Mouse (Mus musculus) embryonic facial prominence, embryonic 14.5 days (tissue): ENCODE measurements at regions not wholly inside any gene's neighbourhood (a gene's known extent, or its start where the extent isn't known, plus 50 kb on each side); places are given as distances from the start of the nearest gene placed in this dataset.

Experiments
- ATAC-seq: fragments of 200-750 bp; cut with Nextera tagmentation; 2 replicates; pipeline ENCODE4 v1.8.0; 2017; ENCODE audit warnings: low read depth, moderate number of reproducible peaks, moderate TSS enrichment
- DNase-seq: peaks from one replicate; pipeline ENCODE4 v3.0.0-alpha.2; 2015; ENCODE audit warnings: low spot score
- H3K27ac ChIP-seq: fragments of 300-500 bp; sonication (generic); replicated peaks from 2 replicates; pipeline ENCODE4 v1.5.1; 2014; ENCODE audit warnings: low read depth, mild to moderate bottlenecking, low read length, moderate library complexity
- H3K27me3 ChIP-seq: fragments of 300-500 bp; sonication (generic); replicated peaks from 2 replicates; pipeline ENCODE4 v1.6.1; 2014; ENCODE audit warnings: low read length; ENCODE audit not compliant: control insufficient read depth, insufficient read depth
- H3K36me3 ChIP-seq: fragments of 300-500 bp; sonication (generic); 2 replicates; pipeline ENCODE4 v1.6.1; 2014; ENCODE audit warnings: low read length, mixed read lengths; ENCODE audit not compliant: control insufficient read depth, insufficient read depth
- H3K4me1 ChIP-seq: fragments of 300-500 bp; sonication (generic); 2 replicates; pipeline ENCODE4 v1.6.1; 2014; ENCODE audit warnings: antibody characterized with exemption, low read length; ENCODE audit not compliant: control insufficient read depth, insufficient read depth
- H3K4me2 ChIP-seq: fragments of 300-500 bp; sonication (generic); 2 replicates; pipeline ENCODE4 v1.6.1; 2014; ENCODE audit warnings: low read depth, mild to moderate bottlenecking, low read length, moderate library complexity, mixed read lengths
- H3K4me3 ChIP-seq: fragments of 300-500 bp; sonication (generic); 2 replicates; pipeline ENCODE4 v1.5.1; 2014; ENCODE audit warnings: low read depth, mild to moderate bottlenecking, low read length
- H3K9ac ChIP-seq: fragments of 300-500 bp; sonication (generic); 2 replicates; pipeline ENCODE4 v1.6.1; 2014; ENCODE audit warnings: low read depth, mild to moderate bottlenecking, low read length, moderate library complexity, mixed read lengths
- H3K9me3 ChIP-seq: fragments of 300-500 bp; sonication (generic); 2 replicates; pipeline ENCODE4 v1.6.1; 2016; ENCODE audit warnings: low read length; ENCODE audit not compliant: control insufficient read depth
- WGBS: fragments of 180-500 bp; shearing (Covaris S2); extraction: QIAGEN DNeasy Blood & Tissue Kit; methylation state at CpG from one replicate; pipeline ENCODE4 v1.1.7; 2014; 5-methylcytosine and 5-hydroxymethylcytosine counted together

GRCm38 (mm10) chr3:159689743-159690142 is 90.8 kb downstream of the Rpe65 start:
- Histone ChIP-seq H3K27ac (no peak overlapping the region), H3K4me2 (no peak overlapping the region), H3K4me3 (no peak overlapping the region), H3K9me3 (no peaks in the 10 kb centered on the region), H3K4me1 (no peaks in the 10 kb centered on the region), H3K27me3 (no peaks in the 10 kb centered on the region), H3K9ac (no peak overlapping the region), H3K36me3 (no peaks in the 10 kb centered on the region)
- DNase-seq (no peak), ATAC-seq (no peak)

- Histone ChIP-seq H3K9ac (no peak overlapping the region), H3K27me3 (no peaks in the 10 kb centered on the region), H3K4me3 (no peak overlapping the region), H3K9me3 (no peaks in the 10 kb centered on the region), H3K27ac (no peak overlapping the region), H3K36me3 (no peaks in the 10 kb centered on the region), H3K4me1 (no peaks in the 10 kb centered on the region), H3K4me2 (no peak overlapping the region)
- WGBS = 39% methylated on average over 2 of the region's 2 CpGs
- ATAC-seq (peak; percentile 82), DNase-seq (peak; percentile 63)
Observed at GRCm38 (mm10) chr3:159724340-159725119, 114.9 kb upstream of the Wls start.

GRCm38 (mm10) chr3:159732201-159732600 is 107.3 kb upstream of the Wls start:
- 53% methylated on average over 1 of the region's 1 CpGs for WGBS
- Histone ChIP-seq H3K9ac (no peak overlapping the region), H3K9me3 (no peaks in the 10 kb centered on the region), H3K4me2 (no peak overlapping the region), H3K27me3 (no peaks in the 10 kb centered on the region), H3K27ac (no peak overlapping the region), H3K36me3 (no peaks in the 10 kb centered on the region), H3K4me3 (no peak overlapping the region), H3K4me1 (no peaks in the 10 kb centered on the region)
- DNase-seq (no peak), ATAC-seq (no peak)

GRCm38 (mm10) chr3:159733141-159733540 is 106.3 kb upstream of the Wls start:
- ATAC-seq (no peak), DNase-seq (no peak)
- Histone ChIP-seq H3K4me1 (no peaks in the 10 kb centered on the region), H3K27ac (no peak overlapping the region), H3K9me3 (no peaks in the 10 kb centered on the region), H3K36me3 (no peaks in the 10 kb centered on the region), H3K4me2 (no peak overlapping the region), H3K4me3 (no peak overlapping the region), H3K9ac (no peak overlapping the region), H3K27me3 (no peaks in the 10 kb centered on the region)

- Histone ChIP-seq H3K27ac (no peak overlapping the region), H3K27me3 (no peaks in the 10 kb centered on the region), H3K36me3 (no peaks in the 10 kb centered on the region), H3K9ac (no peak overlapping the region), H3K9me3 (no peaks in the 10 kb centered on the region), H3K4me3 (no peak overlapping the region), H3K4me2 (no peak overlapping the region), H3K4me1 (no peaks in the 10 kb centered on the region)
- DNase-seq (no peak), ATAC-seq (no peak)
- 92% methylated on average over 1 of the region's 1 CpGs for WGBS
Observed at GRCm38 (mm10) chr3:159734547-159734946, 104.9 kb upstream of the Wls start.

GRCm38 (mm10) chr3:159736070-159736469 is 103.4 kb upstream of the Wls start:
- Histone ChIP-seq H3K36me3 (no peaks in the 10 kb centered on the region), H3K4me1 (no peaks in the 10 kb centered on the region), H3K27ac (no peak overlapping the region), H3K9ac (no peak overlapping the region), H3K27me3 (no peaks in the 10 kb centered on the region), H3K9me3 (no peaks in the 10 kb centered on the region), H3K4me2 (no peak overlapping the region), H3K4me3 (no peak overlapping the region)
- DNase-seq (no peak), ATAC-seq (no peak)
- 66% methylated on average over 1 of the region's 1 CpGs for WGBS

- Histone ChIP-seq H3K27me3 (no peaks in the 10 kb centered on the region), H3K4me3 (no peak overlapping the region), H3K27ac (no peak overlapping the region), H3K9ac (no peak overlapping the region), H3K36me3 (no peaks in the 10 kb centered on the region), H3K4me1 (no peaks in the 10 kb centered on the region), H3K4me2 (no peak overlapping the region), H3K9me3 (no peaks in the 10 kb centered on the region)
- no peak for DNase-seq
- 63% methylated on average over 5 of the region's 5 CpGs for WGBS
- ATAC-seq = no peak
Observed at GRCm38 (mm10) chr3:159740600-159741279, 98.7 kb upstream of the Wls start.

GRCm38 (mm10) chr3:159741816-159742215 is 97.7 kb upstream of the Wls start:
- Histone ChIP-seq H3K36me3 (no peaks in the 10 kb centered on the region), H3K4me3 (no peak overlapping the region), H3K4me1 (no peaks in the 10 kb centered on the region), H3K9me3 (no peaks in the 10 kb centered on the region), H3K27ac (no peak overlapping the region), H3K27me3 (no peaks in the 10 kb centered on the region), H3K9ac (no peak overlapping the region), H3K4me2 (no peak overlapping the region)
- ATAC-seq (no peak), DNase-seq (no peak)

- 63% methylated on average over 1 of the region's 1 CpGs for WGBS
- Histone ChIP-seq H3K4me1 (no peaks in the 10 kb centered on the region), H3K4me2 (no peak overlapping the region), H3K9me3 (no peaks in the 10 kb centered on the region), H3K9ac (no peak overlapping the region), H3K4me3 (no peak overlapping the region), H3K27me3 (no peaks in the 10 kb centered on the region), H3K27ac (no peak overlapping the region), H3K36me3 (no peaks in the 10 kb centered on the region)
- ATAC-seq (no peak), DNase-seq (no peak)
Observed at GRCm38 (mm10) chr3:159759740-159760139, 79.7 kb upstream of the Wls start.
